ENCODE assay signal across 9 mouse cellular contexts in the genomic region with DNA sequence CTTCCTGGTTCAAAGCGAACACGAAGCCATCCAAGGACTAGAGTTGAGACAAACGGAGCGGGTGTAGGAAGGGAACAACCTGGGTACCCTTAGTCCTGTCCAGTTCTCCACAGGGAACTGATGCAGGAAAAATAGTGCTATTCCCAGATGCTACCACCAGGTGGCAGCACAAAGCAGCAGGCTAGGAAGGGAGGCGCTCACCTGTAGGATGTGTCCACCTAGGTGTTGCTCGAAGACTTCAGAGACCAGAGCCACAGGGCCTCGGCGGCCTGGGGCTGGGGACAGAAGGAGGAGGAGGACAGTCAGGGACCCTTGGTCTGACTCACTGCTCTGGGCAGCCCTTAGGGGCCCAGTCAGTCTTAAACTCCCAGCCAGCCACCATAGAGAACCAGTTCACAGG. TPM values are rescaled to one million over a fixed set of nuclear protein-coding genes. Genes with fewer than 3 reads are reported as not detected.
A peak's percentile ranks its signal among the peaks of the same experiment; 100 is the strongest.
DNase-seq lines count a peak whose midpoint lies in the region; ATAC-seq and TF ChIP-seq lines count a peak whose summit lies in the region.
"Had no signal": no experiment of that assay in that cellular context is flagged by ENCODE, and none has a peak within 500 bp of the region (broad histone marks: within the 10 kb centered on the region; RNA-seq: fewer than 3 reads in every experiment).

No protein-coding gene starts in this region.

- ATAC-seq in forebrain, embryonic 11.5 days (replicated peaks; ENCODE audit: low FRiP score), result no peak
- no peak for ATAC-seq in forebrain, embryonic 16.5 days
- no peak for ATAC-seq in forebrain, postnatal 0 days
- ATAC-seq in midbrain, embryonic 13.5 days, result peak; percentile 64

- TF ChIP-seq CTCF in forebrain, postnatal 0 days (IDR thresholded peaks at IDR 0.05; ENCODE audit: low read depth), result peak; percentile 94

- peaks cover 10% of the 10 kb centered on the region for H3K27me3 ChIP-seq in forebrain, embryonic 11.5 days (ENCODE audit: control insufficient read depth, insufficient read depth, low read length)
- H3K27me3 ChIP-seq in forebrain, embryonic 16.5 days (replicated peaks; ENCODE audit: control insufficient read depth, insufficient read depth, low read length), result peaks cover 11% of the 10 kb centered on the region
- H3K27me3 ChIP-seq in forebrain, postnatal 0 days (ENCODE audit: insufficient read depth, low read length), result peaks cover 5% of the 10 kb centered on the region; the same call in 1 of the 2 replicates
- H3K27me3 ChIP-seq in midbrain, embryonic 13.5 days, result peaks cover 51% of the 10 kb centered on the region

- intact Hi-C loops in left cerebral cortex, postnatal 36 days (cut with DNase I), result loop anchor here (2.0 kb wide), 1 partner anchor 154 kb away; no protein-coding TSS in a partner anchor

- no peaks in the 10 kb centered on the region for H3K9me3 ChIP-seq in forebrain, embryonic 11.5 days (ENCODE audit: control insufficient read depth, low read length)
- H3K9me3 ChIP-seq in forebrain, embryonic 16.5 days (ENCODE audit: control insufficient read depth, low read length), result no peaks in the 10 kb centered on the region
- H3K9me3 ChIP-seq in forebrain, postnatal 0 days (ENCODE audit: low read length), result no peaks in the 10 kb centered on the region
- no peaks in the 10 kb centered on the region for H3K9me3 ChIP-seq in midbrain, embryonic 13.5 days

- WGBS in forebrain, embryonic 11.5 days, result 15% methylated on average over 8 of the region's 8 CpGs
- WGBS in forebrain, embryonic 16.5 days, result 15% methylated on average over 8 of the region's 8 CpGs
- WGBS in forebrain, postnatal 0 days, result 10% methylated on average over 8 of the region's 8 CpGs
- 15% methylated on average over 8 of the region's 8 CpGs for WGBS in midbrain, embryonic 13.5 days

- peaks cover 5% of the 10 kb centered on the region; the same call in 1 of the 2 replicates for H3K4me1 ChIP-seq in forebrain, embryonic 11.5 days (replicated peaks; ENCODE audit: control insufficient read depth, insufficient read depth, low read length)
- peaks cover 10% of the 10 kb centered on the region for H3K4me1 ChIP-seq in forebrain, embryonic 16.5 days (replicated peaks; ENCODE audit: control insufficient read depth, insufficient read depth, low read length)
- H3K4me1 ChIP-seq in forebrain, postnatal 0 days (ENCODE audit: insufficient read depth), result 0 out of 2 replicates have a peak, but pooled peaks cover 3% of the 10 kb centered on the region
- H3K4me1 ChIP-seq in midbrain, embryonic 13.5 days (replicated peaks), result peaks cover 5% of the 10 kb centered on the region

- no peaks in the 10 kb centered on the region for H3K36me3 ChIP-seq in forebrain, embryonic 11.5 days (ENCODE audit: control insufficient read depth, insufficient read depth, low read length)
- H3K36me3 ChIP-seq in forebrain, embryonic 16.5 days (ENCODE audit: control insufficient read depth, insufficient read depth), result no peaks in the 10 kb centered on the region
- H3K36me3 ChIP-seq in forebrain, postnatal 0 days (ENCODE audit: insufficient read depth), result no peaks in the 10 kb centered on the region
- H3K36me3 ChIP-seq in midbrain, embryonic 13.5 days, result no peaks in the 10 kb centered on the region

- H3K4me3 ChIP-seq in forebrain, embryonic 11.5 days (ENCODE audit: low read depth, low read length), result no peak overlapping the region
- no peak overlapping the region for H3K4me3 ChIP-seq in forebrain, embryonic 16.5 days (replicated peaks; ENCODE audit: low read length)
- no peak overlapping the region for H3K4me3 ChIP-seq in forebrain, postnatal 0 days (ENCODE audit: low read depth, low read length)
- no peak overlapping the region for H3K4me3 ChIP-seq in midbrain, embryonic 13.5 days (replicated peaks)

- DNase-seq in forebrain, embryonic 11.5 days (ENCODE audit: low spot score), result peak; percentile 84
- peak; percentile 69 for DNase-seq in cerebellum, adult 11 months
- peak; percentile 72 for DNase-seq in forebrain, postnatal 0 days
- DNase-seq in hindlimb bud, embryonic 11.5 days (ENCODE audit: extremely low spot score, low read depth, low spot score), result peak; percentile 44
- DNase-seq in left cerebral cortex, postnatal 36 days (ENCODE audit: low spot score in 2 of 2), result peak; percentile 56 to 62
- peak; percentile 46 to 68 for DNase-seq in spleen, postnatal 14 days (ENCODE audit: low spot score in 2 of 2)

- H3K4me2 ChIP-seq in forebrain, embryonic 11.5 days (ENCODE audit: low read depth, low read length, severe bottlenecking), result no peak overlapping the region
- no peak overlapping the region for H3K4me2 ChIP-seq in forebrain, embryonic 16.5 days (ENCODE audit: low read length)
- no peak overlapping the region for H3K4me2 ChIP-seq in forebrain, postnatal 0 days (ENCODE audit: low read depth)
- no peak overlapping the region for H3K4me2 ChIP-seq in midbrain, embryonic 13.5 days (replicated peaks)

- no peak overlapping the region for H3K9ac ChIP-seq in forebrain, embryonic 11.5 days (ENCODE audit: low read length)
- no peak overlapping the region for H3K9ac ChIP-seq in forebrain, embryonic 16.5 days (replicated peaks; ENCODE audit: low read depth, low read length)
- no peak overlapping the region for H3K9ac ChIP-seq in forebrain, postnatal 0 days
- no peak overlapping the region for H3K9ac ChIP-seq in midbrain, embryonic 13.5 days (replicated peaks)

- H3K27ac ChIP-seq in forebrain, embryonic 11.5 days (ENCODE audit: low read depth, low read length), result no peak overlapping the region
- no peak overlapping the region for H3K27ac ChIP-seq in forebrain, embryonic 16.5 days (ENCODE audit: low read length)
- H3K27ac ChIP-seq in forebrain, postnatal 0 days (ENCODE audit: low read depth, low read length), result no peak overlapping the region
- H3K27ac ChIP-seq in midbrain, embryonic 13.5 days, result no peak overlapping the region
- H3K27ac ChIP-seq: macrophage had no signal

RNA-seq across cellular contexts. Expression of a gene that starts 12.4 kb away (rescaled TPM):
- polyA plus RNA-seq in forebrain, embryonic 11.5 days (2014; fragmentation: Nextera tagmentation; extraction: Ambion mirVana), result 0.55 and 0.63 TPM in 2 replicates
- polyA plus RNA-seq in forebrain, embryonic 16.5 days (2015; fragmentation: Nextera tagmentation; extraction: Ambion mirVana), result 7.6 and 8.2 TPM in 2 replicates
- total RNA-seq in forebrain, postnatal 0 days (2014; rRNA removed), result 10.1 and 10.2 TPM in 2 replicates
- 12.6 and 14.7 TPM in 2 replicates for polyA plus RNA-seq in forebrain, postnatal 0 days (2015; fragmentation: Nextera tagmentation; extraction: Ambion mirVana)
- total RNA-seq in left cerebral cortex, postnatal 36 days (2021), result 1 to 10 TPM; 9.9 to 10.0 TPM
- 2.3 and 3.3 TPM in 2 replicates for polyA plus RNA-seq in midbrain, embryonic 13.5 days (2015; fragmentation: Nextera tagmentation; extraction: Ambion mirVana)
- polyA plus RNA-seq: macrophage had no signal

RNA-seq across cellular contexts. Expression of a gene that starts 12.6 kb away (rescaled TPM):
- 48.6 and 52.1 TPM in 2 replicates for polyA plus RNA-seq in forebrain, embryonic 11.5 days (2014; fragmentation: Nextera tagmentation; extraction: Ambion mirVana)
- polyA plus RNA-seq in forebrain, embryonic 16.5 days (2015; fragmentation: Nextera tagmentation; extraction: Ambion mirVana), result 65.1 and 66.7 TPM in 2 replicates
- 40.1 and 61.2 TPM in 2 replicates for total RNA-seq in forebrain, postnatal 0 days (2014; rRNA removed)
- 105 and 130 TPM in 2 replicates for polyA plus RNA-seq in forebrain, postnatal 0 days (2015; fragmentation: Nextera tagmentation; extraction: Ambion mirVana)
- total RNA-seq in left cerebral cortex, postnatal 36 days (2021), result 10 to 100 TPM; 62.3 to 85.7 TPM
- 48.1 and 59.4 TPM in 2 replicates for polyA plus RNA-seq in midbrain, embryonic 13.5 days (2015; fragmentation: Nextera tagmentation; extraction: Ambion mirVana)
